Mouse (Mus musculus) left cerebral cortex, adult 2 months (tissue): ENCODE measurements around the gene Ptgfr. TPM values are rescaled to one million over a fixed set of nuclear protein-coding genes. Genes with fewer than 3 reads are reported as not detected.

Experiments used
- DNase-seq, 2 experiments: peaks; one replicate each; pipeline ENCODE4 v3.0.0; 2021 to 2022; ENCODE audit warnings: low spot score in 2 of 2, mixed read lengths in 1 of 2; ENCODE audit errors: extremely low spot score in 1 of 2
- H3K27ac ChIP-seq: fragments of 200-600 bp; 2 replicates; pipeline ENCODE4 v1.8.1; 2022
- H3K4me3 ChIP-seq: fragments of 200-600 bp; 2 replicates; pipeline ENCODE4 v1.8.1; 2022
- CTCF ChIP-seq: fragments of 200-600 bp; IDR thresholded peaks from 2 replicates; pipeline ENCODE4 v1.8.1; 2022; ENCODE audit warnings: antibody characterized with exemption, mild to moderate bottlenecking, moderate library complexity
- intact Hi-C: fragments of 180-260 bp; cut with DNase I; formaldehyde crosslinking; loops from one replicate; pipeline ENCODE4 v1.15.1; 2025
- long read RNA-seq, 2 experiments: library from polyadenylated mRNA; stranded (forward); transcript quantifications; one replicate each; pipeline ENCODE4 v2.0.0; 2021; ENCODE audit warnings: borderline mapping rate in 2 of 2
- total RNA-seq, 2 experiments: library from RNA; stranded (reverse); gene quantifications; 2 replicates each; pipeline ENCODE4 v1.2.3; 2021

Ptgfr gene
- 1 to 10 TPM in 1 of 2 experiments, under 1 TPM in 1; 0.82 to 1.5 TPM for total RNA-seq
- long read RNA-seq, experiment 1, full-length matches to known transcripts, result 4 of 4 reads
- long read RNA-seq, experiment 1, partial matches to known transcripts, result 0 of 4 reads
- long read RNA-seq, experiment 1, other reads (novel, unspliced or antisense), result 0 of 4 reads
- long read RNA-seq, experiment 2, result 0 reads

DNA sequence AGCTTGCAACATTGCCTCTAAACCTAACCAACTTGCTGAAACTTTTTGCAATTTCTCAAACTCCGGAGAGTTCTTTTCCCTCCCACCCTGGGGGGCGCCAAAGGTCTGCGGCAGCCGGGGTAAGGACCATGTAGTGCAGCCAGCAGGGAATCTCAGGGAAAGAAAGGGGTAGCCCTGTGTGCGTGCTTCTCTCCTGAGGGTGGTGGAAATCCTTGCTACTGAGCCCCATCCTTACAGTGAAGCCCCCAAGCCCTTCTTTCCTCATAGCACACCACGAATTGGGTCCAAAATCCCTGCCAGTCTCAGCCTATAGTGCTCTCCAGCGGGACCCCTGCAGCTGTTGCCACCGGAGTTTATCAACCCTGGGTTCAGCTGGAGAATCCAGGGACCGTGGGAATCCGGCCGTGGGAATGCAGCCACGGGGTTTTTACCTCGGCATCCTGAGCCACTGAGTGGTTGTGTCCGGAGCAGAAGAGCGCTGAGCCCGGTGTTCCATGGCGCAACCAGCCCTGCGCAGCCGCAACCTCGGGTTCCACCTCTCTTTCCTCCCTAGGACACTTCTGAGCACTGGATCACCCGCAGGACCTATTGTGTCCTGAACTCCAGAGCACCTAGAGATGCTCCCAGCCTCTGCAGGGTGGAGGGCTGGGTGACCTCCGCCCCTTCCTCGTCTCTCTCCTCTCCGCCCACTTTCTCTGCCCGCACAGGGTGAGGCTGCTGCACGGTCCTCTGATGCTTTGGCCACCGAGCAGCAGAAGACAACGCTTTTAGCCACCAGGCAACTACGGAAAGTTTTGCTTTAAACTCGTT is at the start of gene Ptgfr:
Ptgfr (minus strand) TSS at position 760 of the 810 bp plus-strand sequence.
- intact Hi-C loops, result loop anchor here (2.0 to 5.0 kb wide), 2 partner anchors 230 to 250 kb away; no protein-coding TSS in a partner anchor
- H3K4me3 ChIP-seq, result peak within 1 kb of the TSS; percentile 46
- TF ChIP-seq CTCF, result peak; percentile 57
- H3K27ac ChIP-seq, result no peak within 1 kb of the TSS
- DNase-seq, result peak in 1 of 2 experiments; percentile 22

DNA sequence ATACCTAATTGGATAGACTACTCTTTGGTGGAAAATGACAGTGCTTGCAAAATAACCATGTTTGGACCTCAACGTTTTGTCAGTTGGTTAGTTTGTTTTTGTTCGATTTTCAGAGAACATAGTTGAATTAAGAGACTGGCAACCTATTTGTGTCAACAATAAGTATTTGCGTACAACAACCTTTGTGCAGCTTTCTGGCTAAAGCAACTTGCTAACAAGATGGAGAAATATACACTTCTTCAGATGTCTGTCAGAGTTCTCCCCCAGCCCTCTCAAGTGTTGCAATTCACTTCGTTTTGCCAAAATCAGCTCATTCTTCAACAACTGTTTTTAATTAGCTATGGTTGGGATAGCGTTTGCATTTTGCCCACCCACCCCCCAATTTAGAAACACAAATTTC is 46.5 kb upstream of the Ptgfr start:
- no peak for DNase-seq
- no peak overlapping the region for H3K27ac ChIP-seq
- no peak overlapping the region for H3K4me3 ChIP-seq
- intact Hi-C loops, result no loop called here
- TF ChIP-seq CTCF, result no peak

DNA sequence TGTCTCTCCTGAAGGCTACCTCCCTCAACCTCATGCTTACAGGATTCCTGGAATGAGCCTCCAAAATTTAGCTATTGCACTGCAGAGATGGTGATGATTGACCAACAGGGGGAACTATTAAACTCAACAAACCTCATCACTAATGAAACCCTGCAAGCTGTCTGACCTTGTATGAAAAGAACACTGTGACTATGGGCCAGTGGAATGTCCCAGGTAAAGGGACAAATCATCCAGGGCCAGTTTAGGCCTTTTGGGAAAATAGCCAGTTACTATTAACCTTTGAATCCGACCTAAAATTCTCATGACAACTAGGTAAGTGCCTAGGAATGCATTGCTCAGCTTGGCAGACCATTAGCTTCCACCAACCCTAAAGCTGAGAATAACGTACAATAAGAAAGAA is 42.6 kb upstream of the Ptgfr start:
- intact Hi-C loops, result no loop called here
- H3K4me3 ChIP-seq, result no peak overlapping the region
- no peak overlapping the region for H3K27ac ChIP-seq
- TF ChIP-seq CTCF, result no peak
- DNase-seq, result no peak

DNA sequence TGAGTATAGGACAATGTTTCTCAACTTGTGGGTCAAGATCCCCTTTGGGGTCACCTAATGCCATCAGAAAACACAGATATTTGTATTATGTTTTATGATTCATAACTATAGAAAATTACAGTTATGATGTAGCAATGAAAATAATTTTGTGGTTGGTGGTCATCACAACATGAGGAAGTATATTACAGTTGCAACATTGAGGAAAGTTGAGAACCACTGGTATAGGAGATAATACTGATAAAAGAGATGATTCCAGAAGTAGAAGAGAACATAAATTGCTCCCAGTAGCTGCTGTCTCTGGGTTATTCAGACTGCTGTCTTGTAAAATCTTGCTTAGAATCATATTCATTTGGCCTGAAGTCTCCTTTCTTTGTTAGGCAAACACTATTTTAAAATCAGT is 31.5 kb upstream of the Ptgfr start:
- intact Hi-C loops, result no loop called here
- Histone ChIP-seq H3K4me3 (no peak overlapping the region), H3K27ac (no peak overlapping the region)
- no peak for DNase-seq
- TF ChIP-seq CTCF, result no peak

DNA sequence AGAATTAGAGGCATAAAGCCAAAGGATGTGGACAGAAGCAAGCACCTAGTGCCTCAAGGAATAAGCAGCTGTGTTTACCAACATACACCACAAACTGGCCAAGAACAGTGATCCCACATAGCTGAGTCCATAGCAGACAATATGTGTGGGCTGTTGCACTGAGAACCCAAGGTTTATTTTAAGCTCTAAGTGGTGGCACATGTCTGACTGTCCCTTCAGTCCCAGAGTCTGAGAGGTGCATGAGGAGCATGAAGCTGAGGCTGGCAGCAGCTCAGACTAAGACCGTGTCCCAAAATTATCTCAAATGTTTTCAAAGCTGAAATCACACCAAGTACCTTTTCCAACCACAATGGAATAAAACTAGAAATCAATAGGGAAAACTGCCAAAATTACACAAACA is 13.9 kb upstream of the Ptgfr start:
- intact Hi-C loops, result no loop called here
- no peak for DNase-seq
- Histone ChIP-seq H3K27ac (no peak overlapping the region), H3K4me3 (no peak overlapping the region)
- TF ChIP-seq CTCF, result no peak

DNA sequence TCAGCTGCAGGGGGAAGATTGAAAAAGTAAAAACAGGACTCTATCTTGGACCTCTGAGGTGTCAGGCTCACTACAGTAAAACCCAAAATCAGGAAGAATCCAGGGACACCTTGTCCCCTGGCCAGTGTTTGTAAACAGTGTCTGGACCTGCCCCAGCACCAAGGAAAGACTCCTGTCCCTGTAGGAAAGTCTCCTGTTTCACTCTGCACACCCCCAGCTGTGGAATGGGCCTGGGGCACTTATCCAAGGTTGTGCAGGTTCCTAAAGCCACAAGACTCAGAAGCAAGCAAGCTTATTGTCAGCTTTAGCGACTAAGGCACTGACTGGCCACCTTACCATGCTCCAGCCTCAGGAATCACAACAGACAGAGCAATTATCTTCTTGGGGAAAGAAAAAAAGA is 13.2 kb upstream of the Ptgfr start:
- no peak for TF ChIP-seq CTCF
- Histone ChIP-seq H3K27ac (no peak overlapping the region), H3K4me3 (no peak overlapping the region)
- intact Hi-C loops, result no loop called here
- no peak for DNase-seq

DNA sequence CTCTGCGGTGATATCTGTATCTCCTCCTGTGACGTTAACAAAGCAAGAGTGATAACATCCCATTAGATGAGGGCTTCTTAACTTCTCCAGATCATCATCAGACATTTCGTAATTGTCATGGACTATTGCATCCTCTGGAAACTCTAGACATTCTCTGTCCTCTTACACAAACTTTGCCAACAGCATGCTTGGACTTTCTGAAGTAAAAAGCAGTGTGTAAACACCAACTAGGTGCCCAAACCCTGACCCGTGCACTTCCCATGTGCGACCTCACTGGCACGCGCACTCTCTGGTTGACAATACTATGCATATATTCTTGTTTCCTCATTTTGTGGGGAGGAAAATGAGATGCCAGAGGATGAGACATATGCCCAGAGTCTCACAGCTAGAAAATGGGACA is 8.9 kb upstream of the Ptgfr start:
- Histone ChIP-seq H3K4me3 (no peak overlapping the region), H3K27ac (no peak overlapping the region)
- TF ChIP-seq CTCF, result no peak
- intact Hi-C loops, result no loop called here
- DNase-seq, result no peak

DNA sequence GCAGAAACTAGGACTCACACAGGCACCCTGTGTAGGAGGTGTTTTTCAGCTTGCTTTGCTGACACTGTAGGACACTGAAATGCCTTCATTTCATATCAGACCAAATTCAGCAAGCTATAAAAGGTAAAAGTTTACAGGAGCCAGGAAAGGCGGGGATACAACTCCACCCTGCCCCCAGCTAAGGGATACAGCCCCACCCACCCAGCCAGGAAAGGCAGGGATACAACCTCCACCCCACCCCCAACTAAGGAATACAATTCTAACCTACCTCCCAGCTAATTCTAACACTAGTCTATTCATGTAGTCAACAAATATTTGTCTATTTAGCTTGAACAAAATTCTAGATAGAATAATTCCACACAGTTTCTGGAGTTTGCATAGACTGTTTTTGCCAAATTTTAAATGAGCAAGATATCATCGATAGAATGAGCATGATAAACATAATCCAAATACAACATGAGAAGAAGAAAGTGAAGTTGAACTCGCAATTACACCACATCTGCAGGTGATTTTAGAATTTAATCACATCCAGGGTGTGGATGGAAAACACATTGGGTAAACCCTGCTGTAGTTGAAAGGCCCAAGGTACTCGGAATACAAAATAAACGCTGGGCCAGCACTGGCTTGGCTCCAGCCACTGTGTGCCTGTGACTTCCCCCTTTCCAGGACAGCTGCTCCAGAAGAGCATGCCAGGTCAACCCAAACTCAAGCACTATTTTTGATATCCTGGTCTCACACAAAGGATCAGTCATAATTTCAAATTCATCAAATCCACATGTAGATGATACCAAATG is 7.1 kb upstream of the Ptgfr start:
- Histone ChIP-seq H3K27ac (no peak overlapping the region), H3K4me3 (no peak overlapping the region)
- DNase-seq, result no peak
- TF ChIP-seq CTCF, result no peak
- intact Hi-C loops, result no loop called here

DNA sequence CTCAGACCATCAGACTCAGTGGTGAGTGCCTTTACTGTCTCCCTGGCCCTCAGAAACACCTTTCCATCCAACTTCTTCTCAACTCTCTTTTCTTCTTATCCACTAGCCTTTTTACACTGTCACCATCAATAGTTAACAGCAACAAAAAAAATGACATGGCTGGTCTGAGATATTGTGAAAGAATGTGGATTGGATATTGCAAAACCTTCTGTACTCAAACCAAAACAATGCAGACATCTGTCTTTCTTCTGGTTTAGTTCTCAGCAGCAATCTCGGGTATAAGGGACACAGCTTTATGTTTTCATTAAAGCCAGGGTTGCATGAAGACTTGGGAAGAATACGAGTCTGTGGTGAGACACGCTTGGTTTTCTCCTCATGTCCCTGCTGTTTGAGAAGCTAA is 3.3 kb upstream of the Ptgfr start:
- DNase-seq, result no peak
- no peak overlapping the region for H3K27ac ChIP-seq
- TF ChIP-seq CTCF, result no peak
- H3K4me3 ChIP-seq, result no peak overlapping the region
- intact Hi-C loops, result no loop called here

DNA sequence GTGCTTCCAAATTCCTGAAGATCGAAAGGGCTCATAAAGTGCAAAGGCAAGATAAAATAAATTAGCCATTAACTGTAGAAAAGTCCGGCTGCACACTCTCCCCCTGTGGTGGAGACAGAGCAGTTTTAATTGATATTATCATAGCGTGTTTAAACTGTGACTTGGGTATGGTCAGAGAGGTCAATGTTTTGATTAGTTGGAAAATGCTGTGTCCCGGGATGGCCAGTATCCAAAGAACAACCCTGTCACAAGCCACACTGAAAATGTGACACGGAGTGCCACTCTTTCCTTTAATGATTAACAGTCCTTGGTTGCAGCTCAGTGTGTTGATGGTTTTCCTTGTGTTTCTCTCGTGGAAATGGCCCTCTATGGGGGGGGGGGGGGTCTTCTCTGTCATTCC is 942 bp upstream of the Ptgfr start:
- DNase-seq, result no peak
- TF ChIP-seq CTCF, result no peak
- H3K4me3 ChIP-seq, result no peak overlapping the region
- no peak overlapping the region for H3K27ac ChIP-seq
- intact Hi-C loops, result loop anchor here (5.0 kb wide), 1 partner anchor 249 kb away; no protein-coding TSS in a partner anchor

DNA sequence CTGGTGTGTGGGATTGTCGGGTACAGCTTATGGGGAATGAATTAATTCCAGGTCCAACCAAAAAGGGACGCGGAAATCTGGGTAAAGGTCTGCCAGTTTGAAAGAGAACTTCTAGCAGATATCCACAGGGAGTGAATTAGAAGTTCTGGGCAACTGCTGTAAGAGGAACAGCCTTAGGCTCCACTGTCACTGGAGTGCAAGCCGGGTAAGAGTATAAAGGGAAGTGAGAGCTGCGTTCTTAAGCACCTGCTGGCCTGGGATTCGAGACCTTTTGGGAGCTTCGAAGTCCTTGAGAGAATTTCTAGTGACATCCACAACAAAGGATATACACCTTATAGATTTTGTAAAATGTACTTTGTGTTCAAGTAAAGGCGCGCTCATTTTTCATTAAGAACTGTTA is 319 bp upstream of the Ptgfr start:
- Histone ChIP-seq H3K27ac (no peak overlapping the region), H3K4me3 (peak overlapping the region; percentile 46)
- TF ChIP-seq CTCF, result no peak
- intact Hi-C loops, result loop anchor here (2.0 to 5.0 kb wide), 2 partner anchors 229 to 250 kb away; no protein-coding TSS in a partner anchor
- no peak for DNase-seq

DNA sequence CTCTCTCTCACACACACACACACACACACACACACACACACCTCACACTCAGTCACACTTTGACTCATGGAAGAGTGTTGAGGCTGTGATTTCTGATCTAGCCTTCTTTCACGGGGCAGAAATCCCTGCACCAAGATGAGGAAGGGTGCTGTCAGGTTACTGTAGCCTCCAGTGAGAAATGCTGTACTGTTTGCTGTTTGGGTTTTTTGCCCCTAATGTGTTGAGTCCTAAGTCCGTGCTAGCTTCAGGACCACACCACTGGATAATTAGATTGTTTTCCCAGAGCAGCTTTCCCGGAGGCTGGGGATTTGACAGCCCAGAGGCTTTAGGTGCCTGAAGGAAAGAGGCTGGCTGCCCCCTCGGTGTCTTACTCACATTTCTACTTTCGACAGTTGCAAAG is 979 bp downstream of the Ptgfr start:
- no peak overlapping the region; the same call in 1 of the 2 replicates for H3K4me3 ChIP-seq
- intact Hi-C loops, result loop anchor here (2.0 to 5.0 kb wide), 2 partner anchors 230 to 251 kb away; no protein-coding TSS in a partner anchor

More for the DNA sequence above, 979 bp downstream of the Ptgfr start:
- TF ChIP-seq CTCF, result no peak
- no peak overlapping the region for H3K27ac ChIP-seq
- DNase-seq, result no peak
